Mouse (Mus musculus) forebrain, embryonic 14.5 days (tissue): ENCODE results near the gene Opn4. TPM values are rescaled to one million over a fixed set of nuclear protein-coding genes. Genes with fewer than 3 reads are reported as not detected.

ENCODE experiments used
- ATAC-seq: fragments of 200-750 bp; cut with Nextera tagmentation; 2 replicates; pipeline ENCODE4 v1.8.0; 2017; ENCODE audit warnings: mild to moderate bottlenecking, moderate library complexity
- DNase-seq: peaks from one replicate; pipeline ENCODE4 v3.0.0-alpha.2; 2015; ENCODE audit warnings: low spot score
- H3K27ac ChIP-seq: fragments of 300-500 bp; sonication (generic); 2 replicates; pipeline ENCODE4 v1.5.1; 2014; ENCODE audit warnings: low read depth, mild to moderate bottlenecking, control low read depth, low read length, moderate library complexity
- H3K27me3 ChIP-seq: fragments of 300-500 bp; sonication (generic); replicated peaks from 2 replicates; pipeline ENCODE4 v1.6.1; 2014; ENCODE audit warnings: low read length, control low read depth, mixed read lengths; ENCODE audit not compliant: control insufficient read depth, insufficient read depth
- H3K36me3 ChIP-seq: fragments of 300-500 bp; sonication (generic); 2 replicates; pipeline ENCODE4 v1.6.1; 2014; ENCODE audit warnings: low read length, control low read depth; ENCODE audit not compliant: control insufficient read depth, insufficient read depth
- H3K4me1 ChIP-seq: fragments of 300-500 bp; sonication (generic); 2 replicates; pipeline ENCODE4 v1.6.1; 2014; ENCODE audit warnings: antibody characterized with exemption, low read length, control low read depth; ENCODE audit not compliant: control insufficient read depth, insufficient read depth
- H3K4me2 ChIP-seq: fragments of 300-500 bp; sonication (generic); 2 replicates; pipeline ENCODE4 v1.6.1; 2014; ENCODE audit warnings: mild to moderate bottlenecking, control low read depth, low read length
- H3K4me3 ChIP-seq: fragments of 300-500 bp; sonication (generic); 2 replicates; pipeline ENCODE4 v1.5.1; 2014; ENCODE audit warnings: low read depth, low read length, control low read depth
- H3K9ac ChIP-seq: fragments of 300-500 bp; sonication (generic); 2 replicates; pipeline ENCODE4 v1.6.1; 2014; ENCODE audit warnings: mild to moderate bottlenecking, low read length, control low read depth, moderate library complexity
- H3K9me3 ChIP-seq: fragments of 300-500 bp; sonication (generic); replicated peaks from 2 replicates; pipeline ENCODE4 v1.6.1; 2016; ENCODE audit warnings: low read length, control low read depth, mixed read lengths; ENCODE audit not compliant: control insufficient read depth
- WGBS: fragments of 180-500 bp; shearing (Covaris S2); extraction: QIAGEN DNeasy Blood & Tissue Kit; methylation state at CpG from one replicate; pipeline ENCODE4 v1.1.7; 2014; 5-methylcytosine and 5-hydroxymethylcytosine counted together
- polyA plus RNA-seq: library from polyadenylated mRNA; unstranded; fragments of >200 nt; fragmentation: Nextera tagmentation; extraction: Ambion mirVana; gene quantifications from 2 replicates; pipeline ENCODE4 v1.2.1, GENCODE M21; 2014

Opn4 gene
- polyA plus RNA-seq, 1 experiment from 2014 or later = not detected

DNA sequence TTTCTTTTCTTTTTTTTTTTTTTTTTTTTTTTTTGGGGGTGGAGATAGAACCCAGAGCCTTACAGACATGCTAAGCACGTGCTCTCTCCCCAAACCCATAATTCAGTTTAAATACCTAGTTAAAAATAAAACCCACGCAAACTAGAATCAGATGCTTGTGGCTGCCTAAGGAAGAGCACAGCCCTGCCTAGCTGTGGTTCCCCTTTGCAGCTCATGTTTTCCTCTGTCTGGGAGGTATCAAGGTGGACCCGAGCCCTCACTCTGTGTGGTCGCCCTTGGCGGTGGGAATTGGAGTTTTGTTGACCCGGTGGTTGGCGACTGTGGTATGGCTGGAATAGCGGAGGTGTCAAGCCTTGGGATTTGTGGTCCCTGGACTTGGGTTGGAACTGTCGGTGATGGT, 41.0 kb downstream of the Opn4 start:
- DNase-seq (no peak), ATAC-seq (no peak)
- WGBS = 92% methylated on average over 9 of the region's 9 CpGs
- Histone ChIP-seq H3K27me3 (no peaks in the 10 kb centered on the region), H3K9ac (no peak overlapping the region), H3K4me1 (no peaks in the 10 kb centered on the region), H3K4me2 (no peak overlapping the region), H3K27ac (no peak overlapping the region), H3K36me3 (no peaks in the 10 kb centered on the region), H3K4me3 (no peak overlapping the region), H3K9me3 (no peaks in the 10 kb centered on the region)

DNA sequence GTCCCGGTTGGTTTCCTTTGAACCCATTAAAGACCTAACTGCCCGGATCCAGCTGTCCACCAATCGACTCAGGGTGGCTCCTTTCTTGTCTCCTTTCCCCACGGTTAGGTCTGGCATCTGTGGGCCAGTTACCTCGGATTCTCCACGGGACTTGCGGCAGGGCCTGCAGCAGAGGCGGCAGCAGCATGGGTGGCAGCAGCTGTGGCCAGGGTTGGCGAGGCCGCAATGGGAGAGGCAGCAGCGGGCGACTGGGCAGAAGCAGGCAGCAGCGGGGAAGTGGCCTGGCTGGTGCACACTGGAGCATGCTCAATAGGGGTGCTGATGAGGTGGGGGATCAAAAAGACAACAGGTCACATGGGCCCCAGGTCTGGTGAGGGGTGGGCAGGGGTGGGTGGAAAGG, 44.7 kb downstream of the Opn4 start:
- WGBS = 71% methylated on average over 13 of the region's 13 CpGs
- Histone ChIP-seq H3K27me3 (no peaks in the 10 kb centered on the region), H3K36me3 (no peaks in the 10 kb centered on the region), H3K4me3 (no peak overlapping the region), H3K27ac (no peak overlapping the region), H3K4me2 (no peak overlapping the region), H3K9me3 (no peaks in the 10 kb centered on the region), H3K9ac (no peak overlapping the region), H3K4me1 (no peaks in the 10 kb centered on the region)
- no peak for DNase-seq
- ATAC-seq = no peak

DNA sequence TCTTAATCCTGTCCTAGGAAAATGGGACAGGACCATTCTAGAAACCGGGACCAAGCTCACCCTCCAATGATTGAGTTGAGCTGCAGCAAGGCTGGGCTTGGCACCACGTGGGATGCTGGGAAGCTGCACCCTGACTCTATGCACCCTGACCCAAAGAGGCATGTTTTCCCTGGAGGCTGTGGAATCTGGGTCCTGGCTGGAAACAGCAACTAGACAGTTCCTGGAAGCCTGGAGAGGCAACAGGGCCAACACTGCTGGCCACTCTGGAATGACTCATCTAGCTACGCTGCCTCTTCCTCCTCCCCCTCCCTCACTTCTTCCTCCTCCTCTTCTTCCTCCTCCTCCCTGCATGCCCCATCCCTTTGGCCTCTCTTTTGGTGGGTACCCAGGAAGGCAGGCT, 45.9 kb downstream of the Opn4 start:
- Histone ChIP-seq H3K36me3 (no peaks in the 10 kb centered on the region), H3K27ac (no peak overlapping the region), H3K9ac (no peak overlapping the region), H3K9me3 (no peaks in the 10 kb centered on the region), H3K4me2 (no peak overlapping the region), H3K4me3 (no peak overlapping the region), H3K27me3 (no peaks in the 10 kb centered on the region), H3K4me1 (no peaks in the 10 kb centered on the region; the same call in 1 of the 2 replicates)
- DNase-seq (no peak), ATAC-seq (no peak)
- 68% methylated on average over 3 of the region's 3 CpGs for WGBS

DNA sequence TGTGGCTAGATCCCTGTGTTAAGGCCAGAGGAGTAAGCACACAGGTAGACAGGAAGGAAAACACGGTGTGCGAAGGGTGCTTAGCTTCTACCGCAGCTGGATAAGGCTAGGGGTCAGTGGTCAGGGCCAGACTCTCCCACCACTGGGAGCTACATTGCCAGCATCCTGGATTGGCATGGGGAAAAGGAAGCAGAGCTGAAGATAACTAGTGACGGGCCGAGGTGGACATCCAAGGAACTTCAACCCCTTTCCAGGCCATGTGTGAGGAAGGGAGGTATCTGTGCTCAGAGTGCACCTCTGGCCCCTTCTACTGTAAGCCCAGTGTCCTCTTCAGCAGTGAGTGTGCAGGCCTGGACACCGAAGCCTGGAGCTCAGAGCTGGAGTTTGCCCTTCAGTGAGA, 46.5 kb downstream of the Opn4 start:
- Histone ChIP-seq H3K4me1 (no peaks in the 10 kb centered on the region; the same call in 1 of the 2 replicates), H3K4me2 (no peak overlapping the region), H3K4me3 (no peak overlapping the region), H3K27me3 (no peaks in the 10 kb centered on the region), H3K9me3 (no peaks in the 10 kb centered on the region), H3K36me3 (no peaks in the 10 kb centered on the region), H3K9ac (no peak overlapping the region), H3K27ac (no peak overlapping the region)
- ATAC-seq (no peak), DNase-seq (no peak)
- WGBS = 85% methylated on average over 6 of the region's 6 CpGs

DNA sequence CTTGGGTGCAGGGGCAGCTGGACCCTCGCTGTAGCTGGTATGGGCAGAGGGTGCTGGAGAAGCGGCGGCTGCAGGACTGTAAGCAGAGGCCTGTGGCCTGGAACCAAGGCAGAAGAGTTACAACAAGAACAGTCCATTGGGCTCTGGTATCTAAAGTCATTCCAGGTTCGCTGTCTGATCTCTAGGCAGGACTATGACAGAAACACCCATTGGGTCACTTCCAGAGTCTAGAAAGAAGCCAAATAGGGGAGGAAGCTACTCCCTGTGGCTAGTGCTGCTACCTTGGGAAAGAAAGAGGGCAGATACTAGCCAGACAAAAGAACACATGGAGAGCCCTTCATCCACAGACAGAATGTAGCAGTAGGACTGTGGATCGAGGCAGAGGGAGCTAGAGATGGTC, 47.7 kb downstream of the Opn4 start:
- Histone ChIP-seq H3K4me1 (no peaks in the 10 kb centered on the region; the same call in 1 of the 2 replicates), H3K27ac (no peak overlapping the region), H3K36me3 (no peaks in the 10 kb centered on the region), H3K27me3 (no peaks in the 10 kb centered on the region), H3K9me3 (no peaks in the 10 kb centered on the region), H3K9ac (no peak overlapping the region), H3K4me3 (no peak overlapping the region), H3K4me2 (no peak overlapping the region)
- ATAC-seq (no peak), DNase-seq (no peak)
- WGBS = 88% methylated on average over 5 of the region's 5 CpGs

DNA sequence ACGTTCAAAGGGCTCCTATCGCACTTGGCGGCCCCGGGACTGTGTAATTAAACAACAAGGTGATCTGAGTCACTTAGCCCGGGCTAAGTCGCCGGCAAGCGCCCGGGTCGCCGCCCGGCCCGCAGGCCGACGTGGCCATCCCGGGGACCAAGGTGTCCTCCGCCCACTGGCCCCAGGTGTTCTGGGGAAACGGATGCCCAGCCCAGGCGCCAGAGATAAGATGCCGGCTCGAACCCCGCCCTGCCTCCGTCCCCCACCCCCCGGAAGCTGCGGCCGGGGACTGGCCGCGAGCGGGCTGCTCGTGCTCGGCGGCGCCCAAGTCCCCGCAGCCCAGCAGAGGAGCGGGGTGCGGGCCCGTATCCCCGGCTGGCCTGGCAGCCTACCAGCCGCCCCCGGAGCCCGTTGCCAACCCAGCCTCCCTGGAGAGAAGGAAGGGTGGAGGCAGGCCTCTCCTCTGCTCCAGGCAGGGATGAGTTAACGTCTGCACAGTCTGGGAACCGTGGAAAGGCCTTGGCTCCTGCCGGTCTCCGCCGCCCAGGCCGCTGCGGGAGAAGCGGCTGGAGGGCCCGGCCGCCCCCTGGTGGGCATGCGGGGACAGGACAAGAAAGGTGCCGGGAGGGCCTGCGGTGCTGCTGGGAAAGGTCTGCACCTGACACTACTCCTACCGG, 50.8 kb downstream of the Opn4 start:
- peak; percentile 94 for DNase-seq
- H3K27me3 ChIP-seq = no peaks in the 10 kb centered on the region
- H3K9me3 ChIP-seq = no peaks in the 10 kb centered on the region
- no peaks in the 10 kb centered on the region for H3K36me3 ChIP-seq
- H3K4me3 ChIP-seq = peak overlapping the region; percentile 78
- H3K9ac ChIP-seq = peak overlapping the region; percentile 91
- H3K4me2 ChIP-seq = peak overlapping the region; percentile 65
- under 1% methylated on average over 52 of the region's 55 CpGs for WGBS
- peak overlapping the region; percentile 56 for H3K27ac ChIP-seq
- ATAC-seq = peak; percentile 97
- H3K4me1 ChIP-seq = no peaks in the 10 kb centered on the region; the same call in 1 of the 2 replicates

DNA sequence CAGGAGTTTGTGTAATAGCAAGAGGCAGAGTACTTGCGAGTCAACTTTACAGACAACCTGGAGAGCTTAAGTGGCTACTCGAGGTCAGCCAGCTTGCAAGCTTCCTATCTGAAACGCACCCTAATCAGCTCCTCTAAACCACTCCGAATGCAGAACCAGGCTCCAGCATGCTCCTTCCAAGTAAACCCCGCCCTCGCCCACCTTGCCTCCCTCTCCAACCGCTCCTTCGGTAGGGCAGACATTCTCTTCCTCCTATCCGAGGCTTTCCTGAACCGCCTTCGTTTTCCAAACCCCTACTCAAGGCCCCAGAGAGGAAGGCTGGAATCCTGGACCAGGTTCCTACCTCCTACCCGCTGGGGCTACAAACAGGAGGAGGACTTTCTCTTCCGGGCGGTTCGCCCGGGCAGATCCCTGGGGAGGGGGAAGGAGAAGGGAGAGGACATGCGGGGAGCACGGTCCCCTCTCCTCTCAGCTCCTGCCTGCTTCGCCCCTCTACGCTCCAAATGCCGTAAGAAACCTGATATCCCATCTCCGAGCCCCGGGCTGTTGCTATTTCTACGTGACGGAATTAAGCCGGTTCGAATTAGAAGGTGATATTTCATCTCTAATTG, 51.4 kb downstream of the Opn4 start:
- Histone ChIP-seq H3K4me1 (no peaks in the 10 kb centered on the region; the same call in 1 of the 2 replicates), H3K36me3 (no peaks in the 10 kb centered on the region), H3K4me3 (peak overlapping the region; percentile 78), H3K9me3 (no peaks in the 10 kb centered on the region), H3K27ac (peak overlapping the region; percentile 56; the same call in 1 of the 2 replicates), H3K27me3 (no peaks in the 10 kb centered on the region), H3K4me2 (peak overlapping the region; percentile 65), H3K9ac (peak overlapping the region; percentile 91)
- WGBS = under 1% methylated on average over 27 of the region's 27 CpGs
- ATAC-seq (peak; percentile 67), DNase-seq (peak; percentile 65)

DNA sequence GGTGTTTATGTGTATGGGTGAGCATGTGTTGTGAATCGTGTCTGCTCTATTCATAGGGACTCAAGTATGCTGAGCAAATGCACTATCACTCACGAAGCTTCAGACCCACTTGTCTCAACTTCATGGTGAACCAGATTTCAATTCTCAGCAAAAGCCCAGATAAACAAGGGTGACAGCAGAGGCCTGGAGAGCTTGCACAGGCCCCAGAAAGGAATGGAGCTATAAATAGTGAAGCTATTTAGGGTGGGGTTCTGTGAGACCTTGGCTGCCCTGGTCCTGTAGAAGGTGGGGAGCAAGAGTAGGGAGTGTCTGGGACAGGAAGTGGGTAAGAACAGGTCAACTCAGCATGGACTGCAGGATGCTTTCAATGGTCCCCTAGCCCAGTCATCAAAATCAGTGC, 55.4 kb downstream of the Opn4 start:
- Histone ChIP-seq H3K4me2 (no peak overlapping the region), H3K4me3 (no peak overlapping the region), H3K9me3 (no peaks in the 10 kb centered on the region), H3K27ac (no peak overlapping the region), H3K36me3 (no peaks in the 10 kb centered on the region), H3K4me1 (no peaks in the 10 kb centered on the region), H3K9ac (no peak overlapping the region), H3K27me3 (no peaks in the 10 kb centered on the region)
- ATAC-seq (no peak), DNase-seq (no peak)
- 80% methylated on average over 2 of the region's 2 CpGs for WGBS

DNA sequence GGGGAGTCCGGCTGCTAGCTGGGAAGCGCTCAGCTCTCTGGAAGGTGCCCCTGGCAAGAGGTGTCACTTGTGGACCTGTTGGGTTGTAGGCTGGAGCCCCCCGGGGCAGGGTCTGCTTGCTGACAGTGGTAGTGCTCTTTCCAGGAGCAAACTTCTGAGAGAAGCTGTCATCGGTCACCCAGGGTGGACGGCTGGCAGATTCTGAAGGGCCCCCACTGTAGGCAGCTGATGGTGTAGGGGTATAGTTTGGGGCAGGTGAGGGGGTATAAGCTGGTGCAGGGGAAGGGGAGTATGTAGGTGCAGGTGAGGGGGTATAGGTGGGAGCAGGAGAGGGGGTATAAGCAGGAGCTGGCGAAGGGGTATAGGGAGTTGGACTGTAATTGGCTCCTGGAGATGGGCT, 55.9 kb downstream of the Opn4 start:
- H3K4me1 ChIP-seq = no peaks in the 10 kb centered on the region
- no peak overlapping the region for H3K27ac ChIP-seq
- H3K27me3 ChIP-seq = no peaks in the 10 kb centered on the region
- no peak overlapping the region for H3K9ac ChIP-seq
- DNase-seq (no peak), ATAC-seq (no peak)
- H3K4me3 ChIP-seq = no peak overlapping the region
- H3K9me3 ChIP-seq = no peaks in the 10 kb centered on the region
- no peaks in the 10 kb centered on the region for H3K36me3 ChIP-seq
- 83% methylated on average over 6 of the region's 6 CpGs for WGBS
- H3K4me2 ChIP-seq = no peak overlapping the region
